In genomic region chr6:17408094-17408493, GRCm38 (mm10) we compare ENCODE assay signal across 24 mouse cellular contexts. TPM values are rescaled to one million over a fixed set of nuclear protein-coding genes. Genes with fewer than 3 reads are reported as not detected.
DNase-seq lines count a peak whose midpoint lies in the region; ATAC-seq lines count a peak whose summit lies in the region.
"Had no signal": no experiment of that assay in that cellular context is flagged by ENCODE, and none has a peak within 500 bp of the region (broad histone marks: within the 10 kb centered on the region; RNA-seq: fewer than 3 reads in every experiment).

No protein-coding gene starts in this region.

- H3K27ac ChIP-seq in kidney, embryonic 14.5 days (ENCODE audit: low read depth, low read length) = no peak overlapping the region
- H3K27ac ChIP-seq in forebrain, embryonic 10.5 days = no peak overlapping the region
- H3K27ac ChIP-seq: embryonic facial prominence, embryonic 13.5 days; forebrain, embryonic 12.5 days; heart, embryonic 10.5 days; hindbrain, embryonic 13.5 days; hindbrain, postnatal 0 days had no signal

- no peak overlapping the region for H3K4me2 ChIP-seq in kidney, embryonic 14.5 days (replicated peaks; ENCODE audit: low read depth, low read length)
- H3K4me2 ChIP-seq: embryonic facial prominence, embryonic 13.5 days; forebrain, embryonic 12.5 days; hindbrain, embryonic 13.5 days had no signal

- DNase-seq in 3134 (ENCODE audit: extremely low read depth, insufficient read length, low spot score) (peak; percentile 65), 416B (ENCODE audit: low read depth) (peak; percentile 83), NIH3T3 (ENCODE audit: low read depth) (peak; percentile 67)
- peak; percentile 14 for DNase-seq in gonadal fat pad, adult 2 months (ENCODE audit: low read depth)
- DNase-seq in spleen, postnatal 4 days (ENCODE audit: low spot score in 2 of 2) = no peak
- DNase-seq in forebrain, embryonic 10.5 days (ENCODE audit: extremely low spot score, low spot score) = no peak
- DNase-seq: adrenal gland, postnatal 25 days; cerebellum, adult 11 months; cerebellum, adult 9-10 months; cerebellum, postnatal 36 days; gastrocnemius, postnatal 14 days; heart, adult 11 months; heart, postnatal 10 days; kidney, adult 11 months; kidney, adult 9 months had no signal

- whole genome bisulfite sequencing in kidney, embryonic 14.5 days = 83% methylated on average over 1 of the region's 1 CpGs
- whole genome bisulfite sequencing in forebrain, embryonic 10.5 days = 86% methylated on average over 1 of the region's 1 CpGs

- H3K36me3 ChIP-seq in kidney, embryonic 14.5 days (ENCODE audit: control insufficient read depth, insufficient read depth, low read length) = no peaks in the 10 kb centered on the region
- H3K36me3 ChIP-seq in forebrain, embryonic 10.5 days (replicated peaks) = no peaks in the 10 kb centered on the region
- H3K36me3 ChIP-seq: embryonic facial prominence, embryonic 13.5 days; forebrain, embryonic 12.5 days; heart, embryonic 10.5 days; hindbrain, embryonic 13.5 days had no signal

- no peak for ATAC-seq in kidney, embryonic 14.5 days (ENCODE audit: low FRiP score, low TSS enrichment)
- ATAC-seq: activated CD4-positive, CD25-positive, alpha-beta regulatory T cell, adult 4 months; forebrain, embryonic 16.5 days; hindbrain, postnatal 0 days had no signal

- H3K4me1 ChIP-seq in kidney, embryonic 14.5 days (ENCODE audit: control insufficient read depth, insufficient read depth, low read length) = no peaks in the 10 kb centered on the region
- H3K4me1 ChIP-seq in forebrain, embryonic 10.5 days = no peaks in the 10 kb centered on the region
- H3K4me1 ChIP-seq: embryonic facial prominence, embryonic 13.5 days; forebrain, embryonic 12.5 days; hindbrain, embryonic 13.5 days had no signal

- H3K27me3 ChIP-seq in kidney, embryonic 14.5 days (ENCODE audit: control insufficient read depth, insufficient read depth, low read length) = no peaks in the 10 kb centered on the region
- H3K27me3 ChIP-seq in forebrain, embryonic 10.5 days (ENCODE audit: poor library complexity, severe bottlenecking) = no peaks in the 10 kb centered on the region
- H3K27me3 ChIP-seq: embryonic facial prominence, embryonic 13.5 days; forebrain, embryonic 12.5 days; hindbrain, embryonic 13.5 days had no signal

- no peaks in the 10 kb centered on the region for H3K9me3 ChIP-seq in kidney, embryonic 14.5 days (ENCODE audit: control insufficient read depth, low read length)
- no peaks in the 10 kb centered on the region for H3K9me3 ChIP-seq in forebrain, embryonic 10.5 days
- H3K9me3 ChIP-seq: embryonic facial prominence, embryonic 13.5 days; forebrain, embryonic 12.5 days; heart, embryonic 10.5 days; hindbrain, embryonic 13.5 days had no signal

- no peak overlapping the region for H3K9ac ChIP-seq in kidney, embryonic 14.5 days (ENCODE audit: low read depth, low read length)
- H3K9ac ChIP-seq: embryonic facial prominence, embryonic 13.5 days; forebrain, embryonic 12.5 days; hindbrain, embryonic 13.5 days had no signal

- H3K4me3 ChIP-seq in kidney, embryonic 14.5 days (ENCODE audit: low read length) = no peak overlapping the region
- no peak overlapping the region for H3K4me3 ChIP-seq in forebrain, embryonic 10.5 days
- H3K4me3 ChIP-seq: embryonic facial prominence, embryonic 13.5 days; erythroblast, embryonic 14.5 days; forebrain, embryonic 12.5 days; heart, embryonic 10.5 days; hindbrain, embryonic 13.5 days had no signal

RNA-seq across cellular contexts. Expression of gene Met, which starts 55.5 kb away (rescaled TPM):
- polyA plus RNA-seq in gonadal fat pad, adult 2 months (2012; rRNA removed) = 10.2 and 11.2 TPM in 2 replicates
- polyA plus RNA-seq in kidney, embryonic 14.5 days (2014; fragmentation: Nextera tagmentation; extraction: Ambion mirVana) = 10.0 and 25.3 TPM in 2 replicates
- 0.81 and 0.82 TPM in 2 replicates for polyA plus RNA-seq in forebrain, embryonic 10.5 days (2016; fragmentation: Nextera tagmentation; extraction: Ambion mirVana)
- polyA plus RNA-seq: activated CD4-positive, CD25-positive, alpha-beta regulatory T cell, adult 4 months; erythroblast, embryonic 14.5 days had no signal

Comparison
In these comparisons a context has a peak if more than half of its experiments do, and no peak if none do; other contexts are left out.
1. DNase-seq: peak in 3134 (single experiment), 416B (single experiment), NIH3T3 (single experiment) and gonadal fat pad, adult 2 months (single experiment); none in spleen, postnatal 4 days (0 of 2) and forebrain, embryonic 10.5 days (single experiment).